Mouse (Mus musculus): ENCODE data around the gene Nlgn2.

GRCm38 (mm10) chr11:69774961-69775360 is 62.6 kb downstream of the Nlgn2 start:
- TF ChIP-seq GATA1 (IDR thresholded peaks at IDR 0.05; ENCODE audit: borderline replicate concordance, low read length) (no peak), FLI1 (IDR thresholded peaks at IDR 0.05; ENCODE audit: low read length) (no peak)
